Mouse (Mus musculus) urinary bladder, postnatal 14 days (tissue): ENCODE measurements around the gene Fndc5.
A peak's percentile ranks its signal among the peaks of the same experiment; 100 is the strongest.

ENCODE experiments used
- DNase-seq: peaks from one replicate; pipeline ENCODE4 v3.0.0; 2021; ENCODE audit warnings: low spot score

Gene Fndc5

DNA sequence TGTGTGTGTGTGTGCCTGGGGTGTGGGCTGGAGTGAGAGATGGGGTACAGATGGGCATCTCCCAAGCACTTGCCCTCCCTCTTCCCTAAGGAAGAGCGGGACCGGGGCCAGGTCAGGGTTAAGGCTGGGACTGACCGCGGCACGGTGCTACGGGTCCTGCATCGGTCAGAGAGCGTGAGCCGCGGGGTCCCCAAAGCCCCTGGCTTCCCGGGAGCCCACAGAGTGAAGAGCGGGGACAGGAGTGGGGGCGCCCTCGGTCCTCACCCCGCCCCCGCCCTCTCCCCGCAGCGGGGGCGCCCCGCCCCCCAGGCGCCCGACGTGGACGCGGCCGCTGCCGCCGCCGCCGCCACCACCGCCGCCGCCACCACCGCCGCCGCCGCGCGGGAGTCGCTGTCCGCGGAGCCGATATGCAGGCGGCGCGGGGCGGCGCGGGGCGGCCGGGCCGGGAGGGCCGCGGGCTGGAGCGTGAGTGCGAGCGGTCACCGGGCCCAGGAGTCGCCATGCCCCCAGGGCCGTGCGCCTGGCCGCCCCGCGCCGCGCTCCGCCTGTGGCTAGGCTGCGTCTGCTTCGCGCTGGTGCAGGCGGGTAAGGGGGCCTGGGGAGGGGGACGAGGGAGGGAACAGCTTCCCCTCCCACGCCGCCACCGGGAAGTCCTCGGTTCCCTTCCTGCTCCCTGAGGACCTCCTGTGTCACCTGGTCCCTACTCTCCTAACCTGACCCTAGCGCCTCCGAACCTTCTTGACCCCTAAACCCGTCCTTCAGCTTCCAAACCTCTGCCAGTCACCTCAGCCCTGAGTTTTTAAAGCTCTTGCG, at the start of gene Fndc5:
TSS of gene Fndc5 (plus strand) at position 421 of the 813 bp plus-strand sequence.
- DNase-seq: no peak

DNA sequence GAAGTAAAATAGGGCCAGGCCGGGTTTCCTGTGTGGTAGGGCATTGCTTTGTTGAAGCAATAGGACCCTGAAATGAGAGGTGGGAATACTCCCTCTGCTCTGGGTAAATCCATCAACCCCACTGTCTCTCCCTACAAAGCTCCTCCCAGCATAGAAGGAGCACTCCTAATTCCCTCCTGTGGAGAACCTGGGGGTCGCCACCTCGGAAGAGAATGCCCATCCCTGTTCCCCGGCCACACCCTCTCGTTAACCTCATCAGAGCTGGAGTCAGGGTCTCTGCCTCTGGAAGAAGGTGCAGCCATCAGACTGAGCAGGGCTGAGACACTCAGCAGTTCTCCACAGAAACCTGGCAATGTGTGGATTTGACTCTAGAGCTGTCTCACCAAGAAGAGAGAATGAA, 48.9 kb upstream of the Fndc5 start:
- no peak for DNase-seq

DNA sequence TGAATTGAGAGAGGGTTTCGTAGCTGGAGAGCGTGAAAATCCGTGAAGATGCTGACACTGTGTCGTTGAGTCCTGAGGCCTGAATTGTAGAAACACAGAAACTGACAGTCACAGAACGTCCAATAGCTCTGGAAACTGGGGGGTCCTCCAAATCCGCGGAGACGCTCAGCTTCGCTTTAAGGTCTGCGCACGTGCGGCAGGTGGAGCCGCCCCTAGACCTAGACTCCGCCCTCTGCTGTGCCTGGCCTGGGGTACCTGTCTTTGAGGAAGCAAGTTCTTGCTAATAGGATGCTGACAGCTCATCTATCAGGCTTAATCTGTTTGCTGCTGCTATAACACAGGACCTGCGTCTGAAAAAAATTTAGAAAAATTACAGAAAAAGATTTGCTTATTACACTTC, 41.5 kb upstream of the Fndc5 start:
- DNase-seq: no peak

DNA sequence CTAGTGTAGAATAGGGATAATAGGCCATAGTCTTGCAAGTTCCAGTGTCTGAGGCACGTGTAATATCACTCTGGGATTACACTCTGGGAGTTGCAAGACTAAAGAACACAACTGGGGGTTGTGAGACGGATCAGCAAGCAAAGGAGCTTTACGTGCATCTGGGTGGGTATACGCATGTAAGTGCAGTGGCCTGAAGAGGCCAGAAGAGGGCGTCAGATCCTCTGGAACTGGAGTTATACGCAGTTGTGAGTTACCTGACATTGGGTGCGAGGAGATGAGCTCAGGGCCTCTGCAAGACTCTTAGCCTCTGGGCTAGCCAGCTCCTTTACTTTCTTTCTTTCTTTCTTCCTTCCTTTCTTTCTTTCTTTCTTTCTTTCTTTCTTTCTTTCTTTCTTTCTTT, 39.8 kb upstream of the Fndc5 start:
- DNase-seq: no peak

DNA sequence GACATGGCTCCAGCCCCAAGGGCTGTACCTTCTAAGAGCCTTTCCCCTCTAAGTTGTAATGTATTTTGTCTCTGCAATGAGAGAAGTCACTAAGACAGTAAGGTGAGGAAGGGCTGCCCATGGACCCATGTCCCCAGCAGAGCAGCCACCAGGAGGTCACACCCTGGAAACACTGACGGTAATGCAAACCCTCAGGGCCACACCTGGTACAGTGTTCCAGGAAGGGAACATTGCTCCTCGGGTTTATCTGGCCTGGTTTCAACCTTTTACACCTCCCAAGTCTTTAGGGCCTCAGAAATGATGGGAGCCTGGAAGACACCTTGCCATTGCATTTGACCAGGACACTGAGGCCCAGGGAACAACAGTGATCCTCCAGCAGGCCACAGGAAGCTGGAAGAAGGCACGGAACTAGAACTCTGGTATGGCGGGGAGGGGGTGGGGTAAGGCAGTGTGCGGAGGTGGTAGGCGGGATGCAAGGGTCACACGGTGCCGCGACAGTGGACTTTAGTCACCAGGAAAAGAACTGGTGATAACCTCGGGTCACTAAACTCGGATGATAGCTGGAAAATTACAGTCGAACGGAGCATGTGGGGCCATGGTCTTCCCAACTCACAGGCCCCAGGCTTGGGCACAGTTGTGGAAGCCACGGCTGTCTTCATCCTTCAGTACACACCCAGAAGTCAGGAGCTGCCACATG, 34.5 kb upstream of the Fndc5 start:
- no peak for DNase-seq

DNA sequence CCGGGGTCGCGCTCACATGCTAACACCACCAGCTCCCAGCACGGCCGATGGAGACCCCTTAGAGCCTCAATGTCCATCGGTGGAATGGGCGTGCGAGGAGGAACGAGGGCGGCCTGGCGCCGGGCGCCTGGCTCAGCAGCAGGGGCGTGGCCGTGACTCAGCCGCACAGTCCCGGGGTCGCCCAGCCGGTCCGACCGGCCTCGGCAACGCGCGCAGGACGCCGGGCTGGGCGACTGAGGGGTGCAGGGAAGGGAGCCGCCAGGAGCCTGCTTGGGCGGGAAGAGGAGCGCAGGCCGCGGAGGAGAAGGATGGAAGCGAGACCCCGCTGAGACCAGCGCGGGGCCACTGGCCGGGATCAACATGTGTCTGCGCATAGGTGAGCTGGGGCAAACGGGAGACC, 31.4 kb upstream of the Fndc5 start, which contains the start of gene Tmem54:
TSS of gene Tmem54 (plus strand) at position 193 of the 400 bp plus-strand sequence.
- peak; percentile 87 for DNase-seq

DNA sequence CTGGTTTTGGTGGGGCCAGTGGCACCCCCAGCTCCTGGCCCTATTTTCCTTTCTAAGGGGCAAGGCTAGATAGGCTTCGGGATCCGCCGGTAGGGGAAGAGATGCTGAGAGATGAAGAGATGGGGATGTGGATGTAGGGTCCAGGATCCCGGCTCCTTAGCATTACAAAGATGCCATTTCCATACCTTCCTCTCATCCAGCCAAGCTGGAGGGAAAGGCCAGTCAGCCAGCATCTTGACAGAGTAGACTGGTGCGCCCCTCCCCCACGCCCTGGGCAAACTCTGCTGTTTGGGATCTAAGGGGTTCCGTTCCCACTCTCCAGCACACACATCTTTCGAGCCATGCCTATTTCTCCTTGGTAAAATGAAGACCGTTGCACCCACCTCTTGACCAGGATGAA, 30.7 kb upstream of the Fndc5 start:
- DNase-seq: no peak

DNA sequence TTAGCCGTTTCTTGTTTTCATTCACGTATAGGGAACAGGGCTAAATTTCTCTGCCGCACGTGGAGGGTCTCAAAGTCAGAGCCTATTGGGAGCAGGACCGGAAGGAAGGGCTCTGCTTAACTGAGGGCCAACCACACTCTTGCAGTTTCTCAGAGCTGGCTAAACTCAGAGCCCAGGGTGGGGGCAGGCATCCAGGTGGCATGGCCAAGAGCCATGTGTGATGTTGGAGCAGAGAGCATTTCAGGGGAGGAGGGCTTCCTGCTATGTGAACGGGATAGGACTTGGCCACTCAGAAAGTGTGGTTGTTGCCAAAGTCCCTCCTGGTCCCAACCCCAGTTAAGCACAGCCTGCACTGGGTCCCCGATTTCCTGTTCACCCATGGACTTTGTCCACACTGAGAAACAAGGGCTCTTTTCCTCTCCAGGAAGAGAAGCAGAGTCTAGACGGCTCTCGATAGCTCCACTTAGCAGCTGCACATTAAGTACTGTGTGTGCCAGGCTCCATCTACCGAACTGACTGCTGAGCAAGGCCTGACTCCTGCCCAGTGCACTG, 29.4 kb upstream of the Fndc5 start:
- DNase-seq: no peak

DNA sequence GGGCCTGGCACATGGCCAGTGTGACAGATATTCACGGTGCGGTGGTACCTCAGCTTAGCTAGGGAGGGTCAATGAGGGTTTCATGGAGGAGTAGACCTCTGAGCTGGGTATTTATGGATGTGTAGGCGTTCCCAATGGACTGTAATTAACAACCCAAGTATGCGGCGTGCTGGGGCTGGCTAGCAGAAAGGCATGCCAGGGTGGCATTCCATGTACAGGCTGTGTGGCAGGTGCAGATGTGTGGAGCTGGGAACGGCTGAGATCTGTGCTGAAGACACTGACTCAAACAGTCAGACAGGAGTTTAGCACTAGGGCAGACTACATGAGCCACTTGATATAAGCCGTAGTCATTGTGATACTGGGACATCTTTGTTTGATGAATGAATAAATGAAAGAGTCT, 28.2 kb upstream of the Fndc5 start:
- no peak for DNase-seq

DNA sequence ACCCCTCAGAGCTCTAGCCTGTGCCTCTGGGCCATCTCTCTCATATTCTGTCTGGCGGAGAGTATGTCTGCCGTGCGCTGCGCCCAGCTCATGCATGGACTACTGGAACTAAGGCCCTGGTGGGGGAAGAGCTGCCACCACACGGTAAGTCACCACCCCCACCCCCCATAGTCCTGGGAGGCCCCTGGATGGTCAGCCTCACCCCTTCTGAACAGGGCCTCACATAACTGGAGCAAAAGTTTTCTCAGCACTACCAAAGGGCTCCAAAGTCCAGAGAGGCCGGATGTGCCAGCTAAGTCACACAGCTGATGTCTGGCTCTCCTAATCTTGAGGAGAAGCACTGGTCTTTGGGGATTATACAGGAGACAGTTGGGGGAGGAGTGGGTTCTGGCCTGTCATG, 26.0 kb upstream of the Fndc5 start:
- DNase-seq: no peak

DNA sequence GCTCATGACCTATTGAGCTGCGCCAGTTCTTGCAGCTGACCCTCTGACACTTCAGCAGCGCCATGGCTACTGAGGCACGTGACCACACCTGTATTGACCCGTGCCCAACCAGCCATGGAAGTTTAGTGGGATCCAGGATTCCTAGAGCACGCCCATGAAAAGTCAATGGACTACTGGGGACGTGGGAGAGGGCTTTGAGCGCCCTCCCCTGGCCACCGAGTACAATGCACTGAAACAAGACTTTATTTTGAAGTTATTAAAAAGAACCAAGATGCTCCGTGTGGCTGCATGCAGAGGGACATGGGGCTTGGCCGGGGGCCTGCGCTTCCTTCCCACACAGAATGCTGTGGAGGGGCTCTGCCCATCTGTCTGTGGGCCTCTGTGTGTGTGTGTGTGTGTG, 25.4 kb upstream of the Fndc5 start:
- DNase-seq: no peak

DNA sequence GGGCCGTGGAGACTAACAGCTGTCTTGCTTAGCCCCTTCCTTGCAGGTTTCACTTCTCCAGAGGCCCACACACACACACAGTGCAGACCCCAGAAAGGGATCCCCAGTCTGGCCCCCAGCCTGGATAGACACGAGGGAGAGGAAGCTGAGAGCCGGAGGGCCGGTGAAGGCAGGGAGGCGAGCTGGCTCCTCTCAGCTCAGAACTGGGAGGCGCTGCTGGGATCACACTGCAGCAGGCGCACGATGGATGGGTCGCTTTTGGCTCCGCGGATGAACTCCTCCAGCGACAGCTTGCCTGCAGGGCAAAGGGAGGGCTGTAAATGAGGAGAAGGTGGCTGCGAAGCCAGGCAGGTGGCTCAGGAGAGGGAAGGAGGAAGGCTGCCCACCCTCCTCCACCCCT, 24.6 kb upstream of the Fndc5 start:
- DNase-seq: no peak

DNA sequence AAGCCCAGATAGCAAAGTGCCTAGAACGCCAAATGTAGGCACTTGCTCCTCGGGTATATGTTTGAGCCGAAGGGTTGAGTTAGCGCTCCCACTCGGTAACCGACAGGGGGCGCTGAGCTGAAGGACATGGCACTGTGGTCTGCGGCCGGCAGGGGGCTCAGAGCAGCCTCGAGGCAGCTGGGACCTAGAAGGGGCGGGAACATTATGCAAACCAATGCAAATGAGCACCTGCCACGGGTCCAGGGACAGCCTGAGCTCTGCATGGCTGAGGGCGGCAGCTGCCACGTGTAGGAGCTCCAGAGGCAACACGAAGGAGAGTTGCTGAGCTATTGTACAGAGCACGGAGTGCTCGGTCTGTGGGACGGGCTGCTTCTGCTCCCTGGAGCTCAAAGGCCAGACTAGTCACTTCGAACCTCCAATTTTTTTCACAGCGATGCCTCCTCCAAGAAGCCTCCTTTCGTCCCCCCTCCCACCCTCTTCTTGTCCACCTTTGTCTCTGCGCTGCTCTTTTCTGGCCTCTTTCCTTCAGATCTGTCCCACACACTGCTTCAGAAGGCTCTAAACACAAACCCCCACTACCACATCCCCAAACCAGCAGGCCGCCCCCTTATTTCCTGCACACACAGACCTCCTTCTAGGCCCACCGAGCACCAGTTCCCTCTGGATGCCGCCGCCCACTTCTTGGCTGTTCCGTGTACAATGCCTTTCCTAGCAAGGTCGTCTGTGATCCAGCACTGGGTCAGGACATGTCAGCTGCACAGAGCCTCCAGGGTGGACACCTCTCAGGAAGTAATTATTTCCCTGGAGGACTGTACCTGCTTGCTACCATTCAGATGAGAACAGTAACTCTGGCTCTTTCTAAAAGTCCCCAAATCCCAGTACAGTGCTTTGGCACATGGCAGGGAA, 23.5 kb upstream of the Fndc5 start:
- DNase-seq: peak; percentile 58

DNA sequence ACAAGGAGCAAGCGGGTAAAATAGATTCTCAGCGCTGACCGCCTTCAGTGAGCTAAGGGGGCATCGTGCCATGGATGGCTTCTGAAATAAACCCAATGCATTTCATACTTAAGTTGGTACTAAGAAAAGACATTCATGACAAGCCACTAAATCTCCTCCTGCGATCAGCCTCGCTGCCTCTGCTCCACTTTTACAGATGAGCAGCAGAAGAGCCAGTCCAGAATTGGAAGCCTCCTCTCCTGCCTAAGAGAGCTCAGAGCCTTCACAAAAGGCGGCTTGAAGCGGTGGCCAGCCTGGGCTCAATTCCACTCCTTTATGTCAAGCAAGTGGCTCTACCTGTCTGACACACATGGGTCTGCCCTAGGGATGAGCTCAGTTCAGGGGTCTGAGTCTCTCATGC, 20.1 kb upstream of the Fndc5 start:
- no peak for DNase-seq

DNA sequence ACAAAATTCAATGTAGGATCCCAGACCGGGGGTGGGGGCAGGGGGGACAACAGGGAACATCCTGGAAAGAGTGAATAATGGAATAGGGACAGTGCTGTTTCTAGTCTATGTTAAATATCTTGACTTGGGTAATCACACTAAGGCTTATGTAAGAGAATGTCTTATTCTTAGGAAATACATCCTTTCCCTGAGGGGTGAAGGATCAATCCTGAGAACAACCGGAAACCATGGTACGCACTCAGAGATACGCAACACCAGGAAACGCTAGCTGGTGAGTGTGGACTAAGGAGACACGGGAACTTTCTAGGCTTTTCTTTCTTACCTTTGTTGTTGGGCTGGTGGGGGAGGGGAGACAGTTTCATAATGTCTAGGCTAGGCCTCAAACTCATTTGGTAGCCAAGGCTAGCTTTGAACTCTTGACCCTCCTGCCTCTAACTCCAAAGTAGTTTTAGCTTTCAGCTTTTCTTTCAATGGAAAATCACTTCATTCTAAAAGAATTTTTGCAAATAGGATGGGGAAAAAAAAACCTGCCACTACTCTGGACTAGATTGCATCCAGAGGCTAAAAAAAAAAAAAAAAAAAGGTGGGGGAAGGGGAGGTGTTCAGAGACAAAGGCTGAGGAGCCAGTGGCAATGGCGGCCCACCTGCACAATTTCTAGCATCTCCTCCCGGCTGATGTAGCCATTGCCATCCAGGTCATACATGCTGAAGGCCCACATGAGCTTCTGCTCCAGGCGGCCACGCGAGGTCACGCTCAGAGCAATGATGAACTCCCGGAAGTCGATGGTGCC, 18.9 kb upstream of the Fndc5 start:
- DNase-seq: no peak

DNA sequence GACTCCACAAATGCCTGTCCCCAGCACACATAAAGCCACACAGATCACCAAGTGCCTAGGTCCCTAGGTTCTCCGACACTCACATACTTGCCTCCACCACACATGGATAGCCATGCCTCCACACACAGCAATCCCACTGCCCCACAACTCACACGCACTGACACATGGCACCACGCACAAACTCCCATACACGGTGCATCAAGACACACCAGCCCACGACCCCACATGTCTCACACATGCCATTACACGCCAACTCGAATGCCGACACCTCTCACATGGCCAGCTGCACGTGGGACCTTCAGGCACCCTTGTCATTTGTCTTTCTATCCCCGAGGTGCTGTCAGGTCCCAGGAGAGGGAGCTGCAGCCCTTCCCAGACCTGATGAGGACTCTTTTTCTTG, 17.1 kb upstream of the Fndc5 start:
- no peak for DNase-seq

DNA sequence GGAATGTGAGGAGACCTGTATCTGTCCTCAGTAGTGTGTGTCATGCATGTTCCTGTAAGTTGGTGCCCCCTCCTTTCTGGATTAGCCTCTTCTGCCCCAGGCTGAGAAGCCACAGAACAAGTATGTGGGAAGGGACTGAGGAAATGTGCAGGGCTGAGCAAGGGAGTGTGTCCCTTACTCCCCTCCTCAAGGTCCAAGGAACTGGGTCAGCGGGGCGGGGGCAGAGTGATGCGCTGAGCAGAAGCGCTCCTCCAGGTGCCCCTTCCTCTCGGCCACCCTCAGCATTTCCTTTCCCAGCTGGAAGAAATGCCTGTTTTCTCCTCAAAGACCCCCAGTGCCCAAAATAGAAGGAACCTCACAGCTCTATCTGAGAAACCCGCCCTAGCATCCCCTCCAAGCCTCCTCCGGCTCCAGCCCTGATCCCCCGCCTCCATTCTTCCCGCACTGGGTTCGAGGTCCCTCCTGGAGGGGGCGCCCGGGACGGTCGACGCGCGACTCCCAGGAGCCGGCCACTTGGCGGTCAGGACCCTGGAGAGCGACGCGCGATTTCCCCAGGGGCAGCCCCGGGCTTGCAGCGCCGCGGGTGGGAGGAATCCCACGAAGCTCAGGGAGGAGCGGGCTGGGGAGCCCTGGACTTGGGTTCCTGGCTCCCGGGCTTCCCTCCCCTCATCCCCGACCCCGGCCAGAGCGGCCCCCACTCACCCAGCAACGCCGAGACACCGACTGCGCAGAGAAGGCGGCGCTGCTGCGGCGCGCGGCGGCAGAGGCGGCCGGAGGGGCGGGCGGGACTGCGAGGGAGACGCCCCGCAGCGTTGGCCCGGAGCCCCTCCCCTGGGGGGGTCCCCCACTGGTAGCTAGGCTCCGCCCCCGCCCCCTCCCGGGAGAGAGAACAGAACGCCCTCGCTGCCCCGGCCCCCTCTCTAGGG, 16.0 kb upstream of the Fndc5 start:
- peak; percentile 75 for DNase-seq

DNA sequence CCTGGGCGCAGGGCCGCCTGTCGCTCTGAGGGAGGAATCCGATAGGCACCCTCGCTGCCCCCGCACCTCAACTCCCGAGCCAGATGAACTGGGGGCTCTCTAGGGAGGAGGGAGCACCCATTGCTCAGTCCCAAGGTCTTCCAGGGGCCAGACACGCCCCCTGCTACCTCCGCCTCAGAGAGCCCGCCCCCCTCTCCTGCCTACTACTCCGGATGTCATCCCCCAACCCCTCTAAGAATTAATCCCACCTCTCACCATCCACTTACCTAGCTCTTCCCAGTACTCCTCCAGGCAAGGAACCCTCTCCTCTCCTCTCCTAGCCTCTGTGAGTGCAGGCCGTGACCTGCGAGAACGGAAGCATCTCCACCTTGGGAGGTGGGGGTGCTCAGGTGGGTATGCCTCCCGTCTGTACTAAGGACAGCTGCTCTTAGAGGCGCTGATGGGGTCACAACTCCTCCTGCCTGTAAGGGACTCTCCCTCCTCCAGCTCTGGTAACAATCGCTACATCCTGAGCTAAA, 15.2 kb upstream of the Fndc5 start, which contains the start of gene Hpca:
TSS of gene Hpca (minus strand) at position 468 of the 518 bp plus-strand sequence.
- no peak for DNase-seq

DNA sequence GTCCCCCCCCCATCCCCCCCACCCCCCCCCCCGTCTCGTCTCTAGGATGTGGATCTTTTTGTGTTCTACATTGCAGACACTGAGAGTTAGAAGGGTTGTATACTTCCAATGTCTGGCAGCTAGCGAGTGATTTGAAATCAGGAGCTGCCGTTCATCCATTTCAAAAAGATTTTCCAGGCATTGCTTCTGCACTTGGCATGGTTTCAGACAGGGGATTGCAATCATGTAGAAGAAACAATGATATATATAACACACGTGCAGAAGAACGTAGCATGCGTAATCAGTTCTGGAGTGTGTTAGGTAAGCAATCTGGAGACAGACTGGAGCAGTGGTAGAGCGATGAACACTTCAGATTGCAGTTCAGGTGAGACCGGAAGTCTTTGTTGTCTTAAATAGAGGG, 14.7 kb upstream of the Fndc5 start:
- DNase-seq: no peak

DNA sequence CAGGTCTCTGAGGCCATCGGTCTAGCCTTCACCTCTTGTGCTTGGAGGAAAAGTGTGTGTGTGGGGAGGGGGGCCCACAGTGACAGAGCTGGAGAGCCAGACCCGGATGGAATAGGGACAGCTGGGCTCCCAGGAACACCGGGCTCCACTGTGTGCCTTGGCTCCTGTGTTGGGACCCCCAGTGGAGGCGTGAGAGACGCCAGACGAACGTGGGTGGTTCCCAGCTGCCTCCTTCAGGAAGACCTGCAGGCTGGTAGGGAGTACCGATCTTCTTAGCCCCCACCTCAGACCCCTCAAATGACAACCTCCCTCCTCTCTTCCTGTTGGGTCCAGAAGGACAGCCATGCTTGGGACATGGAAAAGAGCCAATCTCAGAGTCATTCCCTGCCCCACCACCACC, 14.1 kb upstream of the Fndc5 start:
- no peak for DNase-seq
